Mouse (Mus musculus): ENCODE data around the gene Skint5.
"Not testable (repeated sequence)": the region's sequence is repeated elsewhere in the genome, so short reads cannot be mapped to it uniquely, and the experiment has no call there.

Skint5 gene

DNA sequence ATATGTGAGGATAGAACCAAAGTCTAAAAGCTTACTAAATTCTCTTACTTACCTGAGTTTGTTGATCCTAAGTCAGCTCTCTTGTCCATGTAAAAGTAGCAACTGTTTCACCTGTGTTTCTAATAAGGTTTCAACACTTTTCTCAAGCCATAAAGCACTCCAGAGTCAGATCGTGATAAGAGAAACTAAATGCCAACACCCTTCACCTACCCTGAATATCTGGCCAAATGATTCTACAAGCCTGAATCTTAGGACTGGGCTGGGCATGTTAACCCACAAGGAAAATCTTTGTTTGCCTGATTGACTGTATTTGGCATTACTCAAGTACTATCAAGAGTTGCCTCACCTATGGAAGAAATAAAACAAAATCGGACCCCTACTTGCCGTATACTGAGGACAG, at the start of gene Skint5:
Gene Skint5 (minus strand): TSS at position 101 of the 400 bp plus-strand sequence.
- DNase-seq (ENCODE audit: low spot score in 2 of 2) = no peak

GRCm38 (mm10) chr4:113957343-113957742, 42.0 kb downstream of the Skint5 start:
- DNase-seq (ENCODE audit: low spot score in 2 of 2) = no peak

- DNase-seq (ENCODE audit: low spot score in 2 of 2) = no peak
These were observed 235.1 kb downstream of the Skint5 start for GRCm38 (mm10) chr4:113764182-113764581.

DNA sequence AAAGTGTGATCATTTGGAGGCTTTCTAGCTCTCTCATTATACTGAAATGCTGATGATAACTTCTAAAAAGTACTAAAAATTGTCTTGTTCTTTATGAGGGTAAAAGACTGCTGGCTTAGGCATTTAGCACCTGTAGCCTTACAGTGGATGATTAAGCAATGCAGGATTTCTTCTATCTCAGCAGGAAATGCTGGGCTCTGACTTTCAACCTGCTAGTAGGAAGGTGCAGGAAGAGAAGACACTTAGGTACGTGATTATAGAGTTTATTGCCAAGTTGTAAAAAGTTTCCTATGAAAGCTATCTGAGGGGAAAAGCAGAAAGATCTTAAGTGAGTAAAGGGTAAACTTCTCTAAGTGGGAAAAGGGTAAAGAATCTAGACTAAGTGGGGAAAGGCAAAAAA, 235.6 kb downstream of the Skint5 start:
- no peak for DNase-seq (ENCODE audit: low spot score in 2 of 2)

DNA sequence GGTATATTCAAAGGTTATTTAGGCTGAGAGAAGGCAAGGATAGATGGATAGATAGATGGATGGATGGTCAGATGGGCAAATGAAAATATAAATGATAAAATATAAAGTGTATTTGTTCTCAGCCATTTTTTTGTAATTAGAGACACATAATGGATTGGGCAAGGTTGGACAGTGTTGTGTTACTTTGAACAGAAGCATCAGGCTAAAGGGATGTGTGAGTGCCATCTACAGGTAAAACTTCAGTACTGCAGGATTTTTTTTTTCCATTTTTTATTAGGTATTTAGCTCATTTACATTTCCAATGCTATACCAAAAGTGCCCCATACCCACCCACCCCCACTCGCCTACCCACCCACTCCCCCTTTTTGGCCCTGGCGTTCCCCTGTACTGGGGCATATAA, 551.1 kb downstream of the Skint5 start:
- not testable (repeated sequence) for DNase-seq (ENCODE audit: low spot score in 2 of 2)

All from frontal cortex, postnatal 36 days (tissue).